Mouse (Mus musculus): Measurements from ENCODE around the gene Palm. TPM values are rescaled to one million over a fixed set of nuclear protein-coding genes. Genes with fewer than 3 reads are reported as not detected.
"Not testable (repeated sequence)": the region's sequence is repeated elsewhere in the genome, so short reads cannot be mapped to it uniquely, and the experiment has no call there.

Palm gene
- polyA plus RNA-seq, 1 experiment, result 53.3 TPM

- Histone ChIP-seq H3K9ac (ENCODE audit: low read depth, poor library complexity, severe bottlenecking) (no peak overlapping the region), H3K4me1 (ENCODE audit: control insufficient read depth, insufficient read depth, low read length) (no peaks in the 10 kb centered on the region), H3K27me3 (ENCODE audit: control insufficient read depth, insufficient read depth, low read length, poor library complexity, severe bottlenecking) (no peaks in the 10 kb centered on the region), H3K27ac (ENCODE audit: insufficient read depth, low read length) (no peak overlapping the region), H3K4me3 (ENCODE audit: low read depth, low read length) (no peak overlapping the region), H3K9me3 (replicated peaks; ENCODE audit: control insufficient read depth, insufficient read depth, low read length, poor library complexity, severe bottlenecking) (no peaks in the 10 kb centered on the region), H3K36me3 (ENCODE audit: control insufficient read depth, insufficient read depth, low read length, poor library complexity, severe bottlenecking) (no peaks in the 10 kb centered on the region)
- TF ChIP-seq EP300 (IDR thresholded peaks at IDR 0.05; ENCODE audit: insufficient read depth, low read depth, low read length) (no peak), POLR2A (IDR thresholded peaks at IDR 0.05; ENCODE audit: insufficient read depth, low read length) (no peak), CTCF (IDR thresholded peaks at IDR 0.05; ENCODE audit: low read depth, low read length) (no peak)
Observed at GRCm38 (mm10) chr10:79748496-79748895, 44.9 kb upstream of the Palm start.

DNA sequence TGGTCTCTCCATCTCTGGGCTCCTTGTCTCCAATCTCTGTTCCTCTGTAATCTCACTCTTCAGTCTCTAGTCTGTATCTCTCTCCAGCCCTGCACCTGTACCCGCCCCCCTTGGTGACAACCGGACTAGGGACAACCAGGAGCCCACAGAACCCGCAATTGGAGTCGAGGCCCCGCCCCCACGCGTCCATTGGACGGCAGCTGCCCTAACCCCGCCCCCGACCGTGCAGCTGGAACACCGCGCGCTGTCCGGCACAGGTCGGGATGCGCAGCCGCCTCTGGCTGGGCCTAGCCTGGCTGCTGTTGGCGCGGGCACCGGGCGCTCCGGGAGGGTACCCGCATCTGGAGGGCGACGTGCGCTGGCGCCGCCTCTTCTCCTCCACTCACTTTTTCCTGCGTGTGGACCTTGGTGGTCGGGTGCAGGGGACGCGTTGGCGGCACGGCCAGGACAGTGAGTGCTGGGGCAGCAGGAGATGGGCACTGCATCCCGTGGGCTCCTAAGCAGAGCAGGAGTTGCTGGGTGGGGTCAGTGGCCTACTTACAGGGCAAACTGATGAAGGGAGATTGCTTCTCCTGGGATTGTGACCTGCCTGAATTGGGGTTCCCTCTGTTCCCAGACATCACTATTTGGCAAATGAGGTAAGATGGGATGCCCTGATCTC, 38.4 kb upstream of the Palm start, which contains the start of gene Fgf22:
Fgf22 (plus strand) TSS at position 221 of the 661 bp plus-strand sequence.
- Histone ChIP-seq H3K9me3 (replicated peaks; ENCODE audit: control insufficient read depth, insufficient read depth, low read length, poor library complexity, severe bottlenecking) (no peaks in the 10 kb centered on the region), H3K27ac (ENCODE audit: insufficient read depth, low read length) (no peak within 1 kb of the TSS), H3K9ac (ENCODE audit: low read depth, poor library complexity, severe bottlenecking) (no peak within 1 kb of the TSS), H3K4me1 (ENCODE audit: control insufficient read depth, insufficient read depth, low read length) (no peaks in the 10 kb centered on the region), H3K27me3 (ENCODE audit: control insufficient read depth, insufficient read depth, low read length, poor library complexity, severe bottlenecking) (no peaks in the 10 kb centered on the region), H3K36me3 (ENCODE audit: control insufficient read depth, insufficient read depth, low read length, poor library complexity, severe bottlenecking) (no peaks in the 10 kb centered on the region; the same call in 1 of the 2 replicates), H3K4me3 (ENCODE audit: low read depth, low read length) (peak within 1 kb of the TSS; percentile 87)
- TF ChIP-seq EP300 (IDR thresholded peaks at IDR 0.05; ENCODE audit: insufficient read depth, low read depth, low read length) (no peak), POLR2A (IDR thresholded peaks at IDR 0.05; ENCODE audit: insufficient read depth, low read length) (no peak), CTCF (IDR thresholded peaks at IDR 0.05; ENCODE audit: low read depth, low read length) (no peak)

DNA sequence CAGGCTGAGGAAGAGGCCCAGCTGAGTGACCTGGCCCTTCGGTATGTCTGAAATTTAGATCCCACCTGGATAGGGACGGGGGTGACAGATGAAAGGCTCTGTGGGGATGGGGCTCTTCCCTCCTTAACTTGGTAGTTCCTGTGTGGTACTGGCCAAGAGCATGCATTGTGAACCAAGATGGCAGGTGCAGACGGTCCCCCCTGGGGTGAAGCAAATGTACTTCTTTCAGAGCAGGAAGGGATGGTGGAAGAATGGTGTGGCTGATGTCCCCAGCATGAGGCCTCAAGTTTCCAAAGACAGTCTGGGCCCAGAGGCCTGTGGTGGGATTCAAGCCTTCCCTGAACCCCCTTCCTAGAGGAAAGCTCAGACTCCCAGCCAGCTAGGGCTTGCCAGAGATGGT, 37.5 kb upstream of the Palm start:
- Histone ChIP-seq H3K9me3 (replicated peaks; ENCODE audit: control insufficient read depth, insufficient read depth, low read length, poor library complexity, severe bottlenecking) (no peaks in the 10 kb centered on the region), H3K36me3 (ENCODE audit: control insufficient read depth, insufficient read depth, low read length, poor library complexity, severe bottlenecking) (peaks cover 5% of the 10 kb centered on the region; the same call in 1 of the 2 replicates), H3K27me3 (ENCODE audit: control insufficient read depth, insufficient read depth, low read length, poor library complexity, severe bottlenecking) (no peaks in the 10 kb centered on the region), H3K4me3 (ENCODE audit: low read depth, low read length) (no peak overlapping the region), H3K4me1 (ENCODE audit: control insufficient read depth, insufficient read depth, low read length) (no peaks in the 10 kb centered on the region), H3K9ac (ENCODE audit: low read depth, poor library complexity, severe bottlenecking) (no peak overlapping the region), H3K27ac (ENCODE audit: insufficient read depth, low read length) (no peak overlapping the region)
- TF ChIP-seq CTCF (IDR thresholded peaks at IDR 0.05; ENCODE audit: low read depth, low read length) (no peak), POLR2A (IDR thresholded peaks at IDR 0.05; ENCODE audit: insufficient read depth, low read length) (no peak), EP300 (IDR thresholded peaks at IDR 0.05; ENCODE audit: insufficient read depth, low read depth, low read length) (no peak)

GRCm38 (mm10) chr10:79756660-79757059, 36.7 kb upstream of the Palm start:
- no peak overlapping the region for H3K9ac ChIP-seq (ENCODE audit: low read depth, poor library complexity, severe bottlenecking)
- peaks cover 10% of the 10 kb centered on the region for H3K36me3 ChIP-seq (ENCODE audit: control insufficient read depth, insufficient read depth, low read length, poor library complexity, severe bottlenecking)
- H3K4me1 ChIP-seq (ENCODE audit: control insufficient read depth, insufficient read depth, low read length), result no peaks in the 10 kb centered on the region
- H3K4me3 ChIP-seq (ENCODE audit: low read depth, low read length), result peak overlapping the region; percentile 22
- no peak overlapping the region for H3K27ac ChIP-seq (ENCODE audit: insufficient read depth, low read length)
- TF ChIP-seq CTCF (IDR thresholded peaks at IDR 0.05; ENCODE audit: low read depth, low read length) (no peak), POLR2A (IDR thresholded peaks at IDR 0.05; ENCODE audit: insufficient read depth, low read length) (no peak), EP300 (IDR thresholded peaks at IDR 0.05; ENCODE audit: insufficient read depth, low read depth, low read length) (no peak)
- H3K27me3 ChIP-seq (ENCODE audit: control insufficient read depth, insufficient read depth, low read length, poor library complexity, severe bottlenecking), result no peaks in the 10 kb centered on the region
- no peaks in the 10 kb centered on the region for H3K9me3 ChIP-seq (replicated peaks; ENCODE audit: control insufficient read depth, insufficient read depth, low read length, poor library complexity, severe bottlenecking)

- H3K4me1 ChIP-seq (ENCODE audit: control insufficient read depth, insufficient read depth, low read length); H3K9me3 ChIP-seq (replicated peaks; ENCODE audit: control insufficient read depth, insufficient read depth, low read length, poor library complexity, severe bottlenecking); H3K27me3 ChIP-seq (ENCODE audit: control insufficient read depth, insufficient read depth, low read length, poor library complexity, severe bottlenecking); H3K27ac ChIP-seq (ENCODE audit: insufficient read depth, low read length); H3K9ac ChIP-seq (ENCODE audit: low read depth, poor library complexity, severe bottlenecking); H3K4me3 ChIP-seq (ENCODE audit: low read depth, low read length): not testable (repeated sequence)
- peaks cover 13% of the 10 kb centered on the region for H3K36me3 ChIP-seq (ENCODE audit: control insufficient read depth, insufficient read depth, low read length, poor library complexity, severe bottlenecking)
Observed at GRCm38 (mm10) chr10:79759675-79760074, 33.7 kb upstream of the Palm start.

GRCm38 (mm10) chr10:79760603-79761143, 32.7 kb upstream of the Palm start:
- no peak overlapping the region for H3K27ac ChIP-seq (ENCODE audit: insufficient read depth, low read length)
- H3K4me1 ChIP-seq (ENCODE audit: control insufficient read depth, insufficient read depth, low read length), result peaks cover 3% of the 10 kb centered on the region
- no peak overlapping the region for H3K9ac ChIP-seq (ENCODE audit: low read depth, poor library complexity, severe bottlenecking)
- TF ChIP-seq CTCF (IDR thresholded peaks at IDR 0.05; ENCODE audit: low read depth, low read length) (no peak), EP300 (IDR thresholded peaks at IDR 0.05; ENCODE audit: insufficient read depth, low read depth, low read length) (no peak), POLR2A (IDR thresholded peaks at IDR 0.05; ENCODE audit: insufficient read depth, low read length) (no peak)
- peaks cover 13% of the 10 kb centered on the region for H3K36me3 ChIP-seq (ENCODE audit: control insufficient read depth, insufficient read depth, low read length, poor library complexity, severe bottlenecking)
- no peaks in the 10 kb centered on the region for H3K27me3 ChIP-seq (ENCODE audit: control insufficient read depth, insufficient read depth, low read length, poor library complexity, severe bottlenecking)
- no peaks in the 10 kb centered on the region for H3K9me3 ChIP-seq (replicated peaks; ENCODE audit: control insufficient read depth, insufficient read depth, low read length, poor library complexity, severe bottlenecking)
- no peak overlapping the region for H3K4me3 ChIP-seq (ENCODE audit: low read depth, low read length)

All from ES-Bruce4 (cell line).